Mouse (Mus musculus) macrophage (primary cell): ENCODE measurements at regions not wholly inside any gene's neighbourhood (a gene's known extent, or its start where the extent isn't known, plus 50 kb on each side); places are given as distances from the start of the nearest gene placed in this dataset.

ENCODE experiments used
- H3K27ac ChIP-seq: fragments of 350-480 bp; formaldehyde crosslinking; 2 replicates; pipeline ENCODE4 v1.9.0; 2021
- H3K36me3 ChIP-seq: fragments of 350-480 bp; formaldehyde crosslinking; 2 replicates; pipeline ENCODE4 v1.9.0; 2021; ENCODE audit errors: inconsistent target
- H3K4me3 ChIP-seq: fragments of 350-480 bp; formaldehyde crosslinking; 2 replicates; pipeline ENCODE4 v1.9.0; 2021; ENCODE audit errors: inconsistent target
- H3K79me2 ChIP-seq: fragments of 350-480 bp; formaldehyde crosslinking; 2 replicates; pipeline ENCODE4 v1.9.0; 2021; ENCODE audit errors: inconsistent target
- WGBS: methylation state at CpG from one replicate; pipeline ENCODE4 v1.1.7; 2026; ENCODE audit warnings: inconsistent platforms; ENCODE audit not compliant: missing documents; 5-methylcytosine and 5-hydroxymethylcytosine counted together

GRCm38 (mm10) chrX:167105931-167106417, 103.1 kb downstream of the Tmsb4x start:
- WGBS, result 30% methylated on average over 9 of the region's 11 CpGs
- Histone ChIP-seq H3K4me3 (no peak overlapping the region), H3K27ac (peak overlapping the region; percentile 42), H3K79me2 (no peaks in the 10 kb centered on the region), H3K36me3 (no peaks in the 10 kb centered on the region)

- H3K27ac ChIP-seq, result peak overlapping the region; percentile 42
- 79% methylated on average over 4 of the region's 4 CpGs for WGBS
These were observed 103.8 kb downstream of the Tmsb4x start for GRCm38 (mm10) chrX:167105354-167105753.

GRCm38 (mm10) chrX:167104247-167104621, 104.9 kb downstream of the Tmsb4x start:
- no peaks in the 10 kb centered on the region for H3K79me2 ChIP-seq
- WGBS, result 27% methylated on average over 2 of the region's 4 CpGs
- no peak overlapping the region for H3K4me3 ChIP-seq
- peak overlapping the region; percentile 31 for H3K27ac ChIP-seq
- no peaks in the 10 kb centered on the region for H3K36me3 ChIP-seq

More at GRCm38 (mm10) chrX:167105354-167105753, 103.8 kb downstream of the Tmsb4x start:
- Histone ChIP-seq H3K36me3 (no peaks in the 10 kb centered on the region), H3K79me2 (no peaks in the 10 kb centered on the region), H3K4me3 (no peak overlapping the region)

- WGBS, result 49% methylated on average over 11 of the region's 12 CpGs
- peak overlapping the region; percentile 31 for H3K27ac ChIP-seq
These were observed 105.4 kb downstream of the Tmsb4x start for GRCm38 (mm10) chrX:167103501-167104246.

GRCm38 (mm10) chrX:167101929-167102328, 107.2 kb downstream of the Tmsb4x start:
- Histone ChIP-seq H3K27ac (peak overlapping the region; percentile 37), H3K79me2 (no peaks in the 10 kb centered on the region), H3K4me3 (no peak overlapping the region), H3K36me3 (no peaks in the 10 kb centered on the region)
- 31% methylated on average over 2 of the region's 2 CpGs for WGBS

More at GRCm38 (mm10) chrX:167103501-167104246, 105.4 kb downstream of the Tmsb4x start:
- Histone ChIP-seq H3K4me3 (no peak overlapping the region), H3K79me2 (no peaks in the 10 kb centered on the region), H3K36me3 (no peaks in the 10 kb centered on the region)

- H3K79me2 ChIP-seq, result no peaks in the 10 kb centered on the region
- H3K4me3 ChIP-seq, result no peak overlapping the region
- WGBS, result 85% methylated on average over 6 of the region's 6 CpGs
- no peaks in the 10 kb centered on the region for H3K36me3 ChIP-seq
- H3K27ac ChIP-seq, result no peak overlapping the region
These were observed 109.7 kb downstream of the Tmsb4x start for GRCm38 (mm10) chrX:167099411-167099810.

- no peak overlapping the region for H3K4me3 ChIP-seq
- H3K27ac ChIP-seq, result no peak overlapping the region
- 84% methylated on average over 3 of the region's 3 CpGs for WGBS
- H3K79me2 ChIP-seq, result no peaks in the 10 kb centered on the region
- H3K36me3 ChIP-seq, result no peaks in the 10 kb centered on the region
These were observed 110.2 kb downstream of the Tmsb4x start for GRCm38 (mm10) chrX:167098914-167099313.

- Histone ChIP-seq H3K79me2 (no peaks in the 10 kb centered on the region), H3K36me3 (no peaks in the 10 kb centered on the region), H3K4me3 (no peak overlapping the region), H3K27ac (peak overlapping the region; percentile 62)
- WGBS, result 14% methylated on average over 1 of the region's 1 CpGs
These were observed 117.3 kb downstream of the Tmsb4x start for GRCm38 (mm10) chrX:167091841-167092240.

GRCm38 (mm10) chrX:167088930-167089329, 120.2 kb downstream of the Tmsb4x start:
- H3K4me3 ChIP-seq, result no peak overlapping the region

GRCm38 (mm10) chrX:167088438-167088837, 120.7 kb downstream of the Tmsb4x start:
- no peak overlapping the region for H3K4me3 ChIP-seq
- no peak overlapping the region for H3K27ac ChIP-seq
- WGBS, result 33% methylated on average over 2 of the region's 2 CpGs
- no peaks in the 10 kb centered on the region for H3K36me3 ChIP-seq
- no peaks in the 10 kb centered on the region for H3K79me2 ChIP-seq

More at GRCm38 (mm10) chrX:167088930-167089329, 120.2 kb downstream of the Tmsb4x start:
- Histone ChIP-seq H3K27ac (no peak overlapping the region), H3K79me2 (no peaks in the 10 kb centered on the region), H3K36me3 (no peaks in the 10 kb centered on the region)
- 31% methylated on average over 3 of the region's 3 CpGs for WGBS

- 61% methylated on average over 3 of the region's 3 CpGs for WGBS
- H3K36me3 ChIP-seq, result no peaks in the 10 kb centered on the region
- H3K4me3 ChIP-seq, result no peak overlapping the region
These were observed 128.3 kb downstream of the Tmsb4x start for GRCm38 (mm10) chrX:167080821-167081220.

GRCm38 (mm10) chrX:167069075-167069474, 140.0 kb downstream of the Tmsb4x start:
- Histone ChIP-seq H3K27ac (no peak overlapping the region), H3K4me3 (no peak overlapping the region), H3K36me3 (no peaks in the 10 kb centered on the region), H3K79me2 (no peaks in the 10 kb centered on the region)
- 67% methylated on average over 2 of the region's 2 CpGs for WGBS

More at GRCm38 (mm10) chrX:167080821-167081220, 128.3 kb downstream of the Tmsb4x start:
- Histone ChIP-seq H3K79me2 (no peaks in the 10 kb centered on the region), H3K27ac (no peak overlapping the region)

GRCm38 (mm10) chrX:167067918-167068317, 141.2 kb downstream of the Tmsb4x start:
- Histone ChIP-seq H3K4me3 (no peak overlapping the region), H3K36me3 (no peaks in the 10 kb centered on the region), H3K27ac (no peak overlapping the region), H3K79me2 (no peaks in the 10 kb centered on the region)
- WGBS, result 96% methylated on average over 3 of the region's 3 CpGs

GRCm38 (mm10) chrX:167063881-167064280, 145.2 kb downstream of the Tmsb4x start:
- WGBS, result 80% methylated on average over 2 of the region's 4 CpGs
- H3K36me3 ChIP-seq, result no peaks in the 10 kb centered on the region
- H3K27ac ChIP-seq, result no peak overlapping the region
- H3K4me3 ChIP-seq, result no peak overlapping the region
- no peaks in the 10 kb centered on the region for H3K79me2 ChIP-seq

- WGBS, result 91% methylated on average over 10 of the region's 10 CpGs
- Histone ChIP-seq H3K4me3 (no peak overlapping the region), H3K36me3 (no peaks in the 10 kb centered on the region), H3K27ac (no peak overlapping the region), H3K79me2 (no peaks in the 10 kb centered on the region)
These were observed 156.7 kb downstream of the Tmsb4x start for GRCm38 (mm10) chrX:167052456-167052855.
